Mouse (Mus musculus) G1E-ER4 (cell line): ENCODE measurements around the gene Mpig6b. TPM values are rescaled to one million over a fixed set of nuclear protein-coding genes. Genes with fewer than 3 reads are reported as not detected.

Source experiments
- GATA1 ChIP-seq: IDR thresholded peaks from one replicate; pipeline ENCODE4 v1.8.0; 2012; ENCODE audit warnings: low read length, inconsistent platforms
- polyA plus RNA-seq: library from polyadenylated mRNA; stranded (reverse); fragments of >175 nt; gene quantifications from 2 replicates; pipeline ENCODE4 v1.2.3, GENCODE M21; 2012

Gene Mpig6b
- polyA plus RNA-seq, 1 experiment: not detected

DNA sequence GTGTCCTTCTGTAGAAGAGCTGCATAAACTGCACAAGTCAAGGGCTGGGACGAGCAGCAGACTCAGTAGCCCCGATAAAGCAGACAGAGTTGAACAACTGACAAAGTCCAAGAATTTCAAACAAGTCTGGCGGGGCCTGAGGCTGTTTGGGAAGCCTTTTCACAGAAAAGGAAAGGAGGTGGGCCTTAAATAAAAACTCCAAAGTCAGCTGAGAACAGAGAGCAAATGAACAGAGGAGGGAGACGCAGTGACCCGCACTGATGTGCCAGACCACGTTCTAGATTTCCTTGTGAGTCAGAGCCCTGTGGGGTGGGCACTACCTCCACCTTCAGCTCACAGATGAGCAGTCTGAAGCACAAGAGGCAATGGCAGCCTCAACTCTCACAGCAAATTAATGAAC, 31.1 kb downstream of the Mpig6b start:
- TF ChIP-seq GATA1: no peak

DNA sequence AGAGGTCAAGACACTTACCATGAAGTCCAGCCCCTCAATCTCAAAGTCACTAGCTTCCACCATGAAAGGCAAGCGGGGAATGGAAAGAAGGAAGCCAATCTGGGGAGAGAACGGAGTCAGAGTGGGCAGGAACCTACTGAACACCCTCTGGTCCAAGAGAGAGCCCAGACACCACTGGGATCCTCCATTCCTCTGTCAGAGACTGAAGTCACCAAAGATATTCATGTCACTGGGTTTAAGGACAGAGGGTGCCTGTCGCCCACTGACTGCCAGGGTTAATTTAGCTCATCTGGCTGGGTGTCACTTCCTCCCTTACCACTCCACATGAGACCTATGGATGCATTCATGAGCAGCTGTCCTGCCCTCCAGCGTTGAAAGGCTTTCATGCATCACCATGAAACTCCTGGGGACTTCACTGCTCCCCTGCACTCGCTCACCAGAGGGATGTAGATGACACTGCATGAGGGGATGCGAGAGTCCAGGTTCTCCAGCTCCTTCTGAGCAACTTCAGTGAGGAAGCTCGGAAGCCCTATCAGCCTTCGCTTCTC, 33.6 kb downstream of the Mpig6b start:
- no peak for TF ChIP-seq GATA1

DNA sequence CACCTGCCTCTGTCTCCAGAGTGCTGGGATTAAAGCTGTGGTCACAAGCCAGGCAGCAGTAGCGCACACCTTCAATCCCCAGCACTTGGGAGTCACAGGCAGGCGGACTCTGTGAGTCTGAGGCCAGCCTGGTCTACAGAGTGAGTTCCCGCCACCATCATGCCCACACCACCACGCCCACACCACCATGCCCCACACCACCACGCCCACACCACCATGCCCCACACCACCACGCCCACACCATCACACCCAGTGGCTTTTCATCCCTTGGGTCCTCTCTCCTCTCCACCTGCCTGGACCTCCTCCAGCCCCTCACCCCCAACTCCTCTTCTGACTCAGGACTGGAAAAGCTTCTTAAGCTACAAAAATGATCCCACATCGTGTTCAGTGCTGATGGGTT, 34.1 kb downstream of the Mpig6b start:
- TF ChIP-seq GATA1: no peak

DNA sequence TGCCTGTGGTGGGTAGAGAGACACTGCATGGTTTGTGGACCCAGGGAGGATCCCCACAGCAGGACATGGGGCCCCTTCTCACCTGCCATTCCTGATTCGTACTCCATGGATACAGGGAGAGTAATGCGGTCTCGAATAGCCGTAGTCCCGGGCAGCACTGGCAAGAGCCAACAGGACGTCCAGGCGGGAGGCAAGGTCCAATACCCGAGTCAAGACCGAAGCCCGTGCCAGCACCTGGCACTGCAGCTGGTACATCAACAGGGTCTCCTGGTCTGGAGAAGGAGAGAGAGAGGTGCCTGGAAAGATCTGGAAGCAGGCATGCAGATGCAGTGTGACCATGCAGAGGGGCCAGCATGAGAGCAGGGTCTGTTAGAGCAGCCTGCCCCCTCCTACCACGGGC, 34.7 kb downstream of the Mpig6b start:
- no peak for TF ChIP-seq GATA1

DNA sequence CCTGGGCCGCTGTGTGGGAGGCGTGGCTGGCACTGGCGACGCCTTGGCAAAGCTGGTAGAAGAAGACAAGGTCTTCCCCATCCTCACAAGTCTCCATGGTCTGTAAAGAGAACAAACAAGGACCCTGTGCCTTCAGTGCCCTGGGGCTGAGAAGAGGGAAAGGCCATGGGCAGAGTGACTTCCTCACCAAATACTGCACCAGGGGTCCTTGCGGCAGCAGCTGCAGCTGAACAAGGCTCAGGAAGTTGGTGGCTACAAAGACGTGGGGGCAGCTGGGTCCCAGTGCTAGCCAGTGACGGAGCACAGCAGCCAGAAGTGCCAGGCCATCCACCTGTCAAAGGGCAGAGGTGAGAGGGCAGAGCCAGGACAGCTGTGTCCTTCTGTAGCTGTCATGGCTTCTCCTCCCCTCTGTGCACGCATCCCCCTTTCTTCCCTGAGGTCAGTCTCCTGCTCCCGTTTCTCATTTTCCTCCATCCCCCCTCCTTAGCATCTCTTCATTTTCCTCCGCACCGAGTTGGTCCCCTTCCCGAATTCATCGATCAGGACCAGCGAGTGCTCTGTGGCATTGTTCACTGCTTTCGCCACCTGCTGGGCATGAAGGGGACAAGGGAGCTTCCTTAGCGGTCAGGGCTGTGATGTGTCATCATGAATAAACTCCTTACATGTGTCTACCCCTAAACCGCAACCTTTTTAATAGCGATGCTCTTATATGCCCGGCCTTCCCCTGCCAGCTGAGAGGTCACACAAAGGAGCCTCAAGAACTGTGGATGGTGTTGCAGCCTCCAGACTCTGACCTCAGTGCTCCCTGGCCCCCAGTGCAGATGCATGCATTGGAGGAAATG, 36.1 kb downstream of the Mpig6b start:
- no peak for TF ChIP-seq GATA1

DNA sequence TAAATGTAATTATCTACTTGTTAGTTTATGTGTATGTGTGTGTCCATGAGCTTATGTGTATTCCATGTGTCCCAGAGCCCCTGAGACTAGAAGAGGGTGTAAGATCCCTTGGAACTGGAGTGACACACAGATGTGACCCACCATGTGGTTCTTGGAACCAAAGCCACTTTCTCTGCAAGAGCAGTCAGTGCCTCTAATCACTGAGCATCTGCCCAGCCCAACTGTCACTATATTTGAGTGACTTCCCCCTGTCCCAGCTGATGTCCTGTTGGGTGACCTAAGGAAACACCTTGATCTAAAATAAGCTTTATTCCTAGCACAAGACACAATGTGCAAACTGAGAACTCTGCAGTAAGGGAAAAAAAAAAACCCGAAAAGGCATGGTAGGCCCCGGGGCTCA, 37.7 kb downstream of the Mpig6b start:
- TF ChIP-seq GATA1: no peak

DNA sequence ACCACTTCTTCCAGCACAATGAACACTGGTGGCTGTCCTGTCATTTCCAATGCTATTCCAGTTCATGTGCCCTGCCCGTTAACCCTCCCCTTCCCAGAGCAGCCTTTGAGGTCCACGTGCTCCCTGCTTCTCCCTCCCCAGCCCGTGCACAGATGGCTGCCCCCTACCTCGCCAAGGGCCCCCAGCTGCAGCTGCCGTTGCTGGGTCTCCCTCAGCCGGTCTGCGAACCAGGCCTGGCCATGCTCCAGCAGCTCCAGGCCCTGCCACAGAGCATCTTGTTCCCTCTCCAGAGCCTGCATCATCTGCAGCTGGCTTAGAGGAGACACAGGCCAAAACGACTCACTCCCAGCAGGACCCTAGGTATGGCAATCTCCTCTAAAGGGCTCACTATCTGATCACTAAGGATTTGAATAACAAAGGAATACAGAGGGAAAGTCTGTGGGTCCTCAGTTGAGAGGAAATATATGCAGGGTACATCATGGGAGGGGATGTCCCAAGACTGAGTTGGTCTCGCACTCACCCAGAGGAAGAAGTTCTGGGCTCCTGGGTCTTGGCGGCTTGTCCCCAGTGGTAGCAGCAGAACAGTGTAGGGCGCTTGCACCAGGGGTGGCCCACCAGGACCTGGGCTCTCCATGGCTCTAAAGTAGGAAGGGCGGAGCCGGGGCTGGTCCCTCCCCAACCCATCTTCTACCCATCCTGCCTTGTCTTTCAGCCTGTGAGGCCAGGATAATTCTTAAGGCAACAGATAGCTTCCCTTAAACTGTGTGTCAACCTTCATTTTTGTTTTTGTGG, 38.5 kb downstream of the Mpig6b start, which contains the start of gene Sapcd1:
Gene Sapcd1 (minus strand): TSS at position 740 of the 792 bp plus-strand sequence.
- no peak for TF ChIP-seq GATA1

DNA sequence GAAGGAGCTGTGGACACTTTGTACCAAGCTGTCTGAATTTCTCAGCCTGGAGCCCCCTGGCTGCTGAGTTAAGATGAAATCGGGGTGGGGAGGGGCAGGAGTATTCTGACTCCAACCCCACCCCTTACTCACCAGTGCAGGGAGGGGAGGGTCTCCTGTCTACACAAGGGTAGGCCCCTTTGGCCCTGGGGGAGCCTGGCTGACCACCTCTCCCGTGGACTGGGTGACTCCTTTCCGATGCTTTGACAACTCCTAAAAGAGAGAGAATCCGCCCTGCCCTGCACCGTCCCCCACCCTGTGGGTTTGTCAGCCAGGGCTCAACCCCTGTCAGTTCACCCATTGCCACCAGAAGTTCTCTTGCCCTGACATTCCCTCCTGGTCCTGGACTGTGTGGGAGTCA, 39.8 kb downstream of the Mpig6b start:
- TF ChIP-seq GATA1: no peak

DNA sequence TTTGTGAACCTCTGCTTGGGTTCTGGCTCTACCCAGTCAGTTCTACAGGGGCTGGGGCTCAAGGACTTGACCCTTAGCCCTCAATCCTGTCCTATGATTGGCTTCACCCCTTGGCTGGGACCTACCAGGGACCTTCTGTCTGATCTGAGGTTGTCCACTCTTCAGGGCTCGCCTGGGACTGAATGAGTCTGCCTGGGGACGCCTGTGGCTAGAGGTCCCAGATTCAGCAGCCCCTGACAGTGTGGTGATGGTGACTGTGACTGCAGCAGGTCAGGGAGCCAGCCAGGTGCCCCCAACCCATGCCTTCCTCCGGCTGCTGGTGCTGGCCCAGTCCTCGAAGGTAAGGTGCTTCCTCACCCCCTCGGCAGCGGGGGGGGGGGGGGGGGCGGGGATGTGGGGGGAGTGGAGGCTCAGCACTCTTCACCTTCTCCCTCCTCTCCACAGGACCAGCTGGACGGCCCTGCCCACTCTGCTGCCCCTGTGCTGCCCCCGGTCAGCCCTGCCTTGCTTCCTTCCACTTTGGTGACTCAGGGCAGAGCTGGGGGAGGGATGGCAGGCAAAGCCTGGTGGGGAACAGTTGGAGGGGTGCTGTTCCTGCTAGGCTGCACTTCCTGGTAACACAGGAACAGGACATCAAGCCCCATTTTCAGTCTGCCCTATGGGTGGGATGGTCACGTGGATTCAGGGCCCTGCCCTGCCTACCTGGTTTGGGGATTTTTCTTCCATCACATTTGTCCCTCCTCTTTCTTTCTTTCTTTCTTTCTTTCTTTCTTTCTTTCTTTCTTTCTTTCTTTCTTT, 41.1 kb downstream of the Mpig6b start:
- no peak for TF ChIP-seq GATA1

DNA sequence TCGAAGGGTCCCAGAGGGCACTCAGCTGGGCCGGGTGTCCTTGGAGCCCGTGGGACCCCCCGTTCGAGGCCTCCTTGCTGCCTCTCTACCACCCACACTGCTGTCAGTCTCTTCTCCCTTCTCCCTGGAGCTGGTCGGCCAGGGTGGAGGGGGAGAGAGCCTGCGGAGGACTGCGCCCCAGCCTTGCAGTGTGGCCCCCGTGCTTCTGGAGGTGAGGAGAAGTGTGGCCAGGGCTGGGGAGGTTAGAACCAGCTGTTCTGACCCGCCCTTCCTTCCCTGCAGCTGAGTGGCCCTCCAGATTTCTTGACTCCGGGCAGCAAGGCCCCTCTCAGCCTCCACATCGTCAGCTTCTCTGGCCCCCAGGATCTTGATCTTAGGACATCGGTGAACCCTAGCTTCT, 41.7 kb downstream of the Mpig6b start:
- no peak for TF ChIP-seq GATA1

DNA sequence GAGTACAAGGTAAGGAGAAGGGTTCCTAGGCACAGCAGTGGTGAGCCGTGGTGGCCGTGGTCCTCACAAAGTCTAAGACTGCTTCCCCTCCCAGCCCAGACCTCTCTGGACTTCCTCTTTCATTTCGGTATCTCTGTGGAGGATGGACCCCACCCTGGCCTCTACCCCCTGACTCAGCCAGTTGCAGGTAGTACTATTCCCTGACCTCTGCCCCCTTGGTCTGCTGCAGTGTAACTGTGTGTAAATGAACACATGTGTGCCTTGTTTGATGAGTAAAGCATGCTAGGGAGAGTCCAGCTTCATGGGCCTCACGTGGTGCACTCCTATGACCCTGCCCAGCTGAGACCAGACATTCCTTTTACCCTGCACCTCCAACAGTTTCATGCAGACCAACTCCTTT, 42.2 kb downstream of the Mpig6b start:
- no peak for TF ChIP-seq GATA1

DNA sequence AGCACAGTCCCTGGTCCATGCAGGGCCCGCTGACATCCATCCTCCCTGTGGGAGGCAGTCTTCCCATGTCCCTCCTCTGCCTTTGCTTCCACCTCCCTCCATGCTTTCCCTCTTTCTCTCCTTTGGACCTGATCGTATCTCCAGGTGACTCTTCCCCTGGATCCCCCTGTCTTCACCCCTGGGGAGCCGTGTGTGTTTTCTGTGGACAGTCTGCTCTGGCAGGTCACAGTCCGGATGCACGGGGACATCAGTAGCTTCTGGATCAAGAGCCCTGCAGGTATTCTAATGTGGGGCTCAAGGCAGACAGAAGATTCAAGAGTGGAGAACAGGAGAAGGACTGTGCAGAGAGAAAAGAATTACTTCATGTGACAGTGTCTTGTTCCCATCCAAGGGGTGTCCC, 42.8 kb downstream of the Mpig6b start:
- TF ChIP-seq GATA1: no peak

DNA sequence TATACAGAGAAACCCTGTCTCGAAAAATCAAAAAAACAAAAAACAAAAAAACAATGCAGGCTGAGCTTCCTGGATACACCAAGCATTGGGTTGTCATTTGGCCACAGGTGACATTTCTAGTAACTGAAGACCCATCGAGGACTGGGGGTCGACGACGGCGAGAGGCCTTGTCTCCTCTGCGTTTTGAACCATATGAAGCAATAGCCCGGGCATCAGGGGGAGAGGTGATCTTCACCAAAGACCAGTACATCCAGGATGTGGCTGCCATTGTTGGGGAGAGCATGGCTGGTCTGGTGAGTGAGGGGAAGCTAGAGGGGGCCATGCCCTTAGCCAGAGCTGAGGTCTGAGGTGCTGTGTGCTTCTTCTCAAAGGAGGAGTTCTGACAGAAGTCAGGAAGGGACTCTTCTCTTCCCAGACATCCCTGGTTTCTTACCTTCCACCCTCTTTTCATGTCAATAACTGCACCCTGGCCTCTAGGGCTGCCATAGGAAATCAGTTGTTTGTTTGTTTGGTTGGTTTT, 43.4 kb downstream of the Mpig6b start:
- TF ChIP-seq GATA1: no peak

DNA sequence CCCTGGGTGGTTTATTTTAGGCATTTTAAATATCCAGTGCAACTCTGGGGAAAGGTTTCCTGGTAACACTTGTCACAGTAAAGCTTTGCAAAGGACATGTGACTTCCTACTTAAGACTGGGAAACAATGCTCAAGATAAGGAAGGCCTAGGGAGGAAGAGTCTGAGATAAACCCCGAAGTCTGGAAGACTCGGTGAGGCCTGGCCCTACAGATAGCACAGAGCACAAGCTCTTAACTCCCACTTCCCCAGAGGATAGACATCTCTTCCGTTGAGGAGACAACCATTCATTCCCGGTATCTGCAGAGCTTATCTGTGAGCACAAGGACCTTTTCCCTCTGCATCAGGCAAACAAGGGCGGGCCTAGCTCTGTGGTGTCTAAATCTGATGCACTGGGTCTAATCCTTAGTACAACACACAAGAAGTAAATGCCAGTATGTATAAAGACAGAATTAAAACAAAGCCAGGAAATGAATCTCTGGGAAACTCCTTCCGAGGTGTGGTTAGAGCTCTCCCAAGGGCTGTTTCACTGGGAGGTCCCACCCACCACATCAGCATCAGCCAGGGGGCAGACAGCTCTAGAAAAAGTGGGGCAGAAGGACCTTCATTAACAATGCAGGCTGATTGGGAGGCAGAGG, 44.0 kb downstream of the Mpig6b start:
- TF ChIP-seq GATA1: peak; percentile 100
